Mouse (Mus musculus) kidney, embryonic 15.5 days (tissue): ENCODE measurements around the gene Slc25a39. TPM values are rescaled to one million over a fixed set of nuclear protein-coding genes. Genes with fewer than 3 reads are reported as not detected.

Experiments used
- ATAC-seq: fragments of 200-750 bp; cut with Nextera tagmentation; replicated peaks from 2 replicates; pipeline ENCODE4 v1.8.0; 2017; ENCODE audit warnings: moderate TSS enrichment; ENCODE audit not compliant: low FRiP score
- H3K27ac ChIP-seq: fragments of 300-500 bp; sonication (generic); 2 replicates; pipeline ENCODE4 v1.5.1; 2015; ENCODE audit warnings: mild to moderate bottlenecking, inconsistent platforms
- H3K27me3 ChIP-seq: fragments of 300-500 bp; sonication (generic); 2 replicates; pipeline ENCODE4 v1.6.1; 2015; ENCODE audit warnings: inconsistent platforms
- H3K36me3 ChIP-seq: fragments of 300-500 bp; sonication (generic); 2 replicates; pipeline ENCODE4 v1.6.1; 2015; ENCODE audit warnings: inconsistent platforms
- H3K4me1 ChIP-seq: fragments of 300-500 bp; sonication (generic); 2 replicates; pipeline ENCODE4 v1.6.1; 2015; ENCODE audit warnings: inconsistent platforms
- H3K4me2 ChIP-seq: fragments of 300-500 bp; sonication (generic); 2 replicates; pipeline ENCODE4 v1.6.1; 2015; ENCODE audit warnings: moderate library complexity, mild to moderate bottlenecking, inconsistent platforms
- H3K4me3 ChIP-seq: fragments of 300-500 bp; sonication (generic); replicated peaks from 2 replicates; pipeline ENCODE4 v1.5.1; 2015; ENCODE audit warnings: mild to moderate bottlenecking, inconsistent platforms
- H3K9ac ChIP-seq: fragments of 300-500 bp; sonication (generic); 2 replicates; pipeline ENCODE4 v1.6.1; 2015; ENCODE audit warnings: mild to moderate bottlenecking, inconsistent platforms
- H3K9me3 ChIP-seq: fragments of 300-500 bp; sonication (generic); replicated peaks from 2 replicates; pipeline ENCODE4 v1.6.1; 2016; ENCODE audit warnings: inconsistent platforms
- WGBS: fragments of 180-500 bp; shearing (Covaris S2); methylation state at CpG from one replicate; pipeline ENCODE4 v1.1.7; 2015; ENCODE audit warnings: mixed read lengths; 5-methylcytosine and 5-hydroxymethylcytosine counted together
- polyA plus RNA-seq: library from polyadenylated mRNA; unstranded; fragments of >200 nt; fragmentation: Nextera tagmentation; extraction: Ambion mirVana; gene quantifications from 2 replicates; pipeline ENCODE4 v1.2.1, GENCODE M21; 2015

Slc25a39 gene
- polyA plus RNA-seq, 1 experiment from 2014 or later = 298 TPM

GRCm38 (mm10) chr11:102444321-102444720 is 36.6 kb upstream of the Slc25a39 start:
- Histone ChIP-seq H3K27ac (no peak overlapping the region), H3K27me3 (0 out of 2 replicates have a peak, but pooled peaks cover under 1% of the 10 kb centered on the region), H3K9me3 (no peaks in the 10 kb centered on the region), H3K9ac (no peak overlapping the region), H3K4me2 (no peak overlapping the region; the same call in 1 of the 2 replicates), H3K4me1 (peaks cover 57% of the 10 kb centered on the region), H3K36me3 (peaks cover 44% of the 10 kb centered on the region), H3K4me3 (no peak overlapping the region)
- 82% methylated on average over 3 of the region's 3 CpGs for WGBS
- ATAC-seq = no peak

- H3K27me3 ChIP-seq = 0 out of 2 replicates have a peak, but pooled peaks cover 3% of the 10 kb centered on the region
- WGBS = 73% methylated on average over 12 of the region's 12 CpGs
- ATAC-seq = no peak
Measured at GRCm38 (mm10) chr11:102443740-102444139, 36.0 kb upstream of the Slc25a39 start.

GRCm38 (mm10) chr11:102442089-102442488 is 34.3 kb upstream of the Slc25a39 start:
- no peak for ATAC-seq

More at GRCm38 (mm10) chr11:102443740-102444139, 36.0 kb upstream of the Slc25a39 start:
- H3K4me2 ChIP-seq = no peak overlapping the region
- no peak overlapping the region for H3K27ac ChIP-seq
- H3K9ac ChIP-seq = no peak overlapping the region
- H3K36me3 ChIP-seq = peaks cover 50% of the 10 kb centered on the region
- no peak overlapping the region for H3K4me3 ChIP-seq
- H3K9me3 ChIP-seq = no peaks in the 10 kb centered on the region
- peaks cover 54% of the 10 kb centered on the region for H3K4me1 ChIP-seq

GRCm38 (mm10) chr11:102441434-102441833 is 33.7 kb upstream of the Slc25a39 start:
- Histone ChIP-seq H3K27me3 (0 out of 2 replicates have a peak, but pooled peaks cover 3% of the 10 kb centered on the region), H3K36me3 (peaks cover 68% of the 10 kb centered on the region), H3K4me2 (no peak overlapping the region), H3K9ac (no peak overlapping the region), H3K4me1 (peaks cover 56% of the 10 kb centered on the region), H3K4me3 (no peak overlapping the region), H3K9me3 (no peaks in the 10 kb centered on the region), H3K27ac (no peak overlapping the region)
- WGBS = 88% methylated on average over 3 of the region's 3 CpGs
- ATAC-seq = no peak

More at GRCm38 (mm10) chr11:102442089-102442488, 34.3 kb upstream of the Slc25a39 start:
- Histone ChIP-seq H3K4me2 (no peak overlapping the region), H3K27ac (no peak overlapping the region), H3K27me3 (0 out of 2 replicates have a peak, but pooled peaks cover 3% of the 10 kb centered on the region), H3K36me3 (peaks cover 64% of the 10 kb centered on the region), H3K9ac (no peak overlapping the region), H3K4me1 (peaks cover 58% of the 10 kb centered on the region), H3K9me3 (no peaks in the 10 kb centered on the region), H3K4me3 (no peak overlapping the region)
- 87% methylated on average over 6 of the region's 6 CpGs for WGBS

GRCm38 (mm10) chr11:102440255-102440654 is 32.5 kb upstream of the Slc25a39 start:
- 86% methylated on average over 8 of the region's 8 CpGs for WGBS
- no peak overlapping the region for H3K4me3 ChIP-seq
- no peak overlapping the region for H3K27ac ChIP-seq
- H3K27me3 ChIP-seq = 0 out of 2 replicates have a peak, but pooled peaks cover 3% of the 10 kb centered on the region
- peaks cover 49% of the 10 kb centered on the region for H3K4me1 ChIP-seq
- peaks cover 80% of the 10 kb centered on the region for H3K36me3 ChIP-seq
- no peak for ATAC-seq
- H3K4me2 ChIP-seq = no peak overlapping the region
- no peak overlapping the region for H3K9ac ChIP-seq
- no peaks in the 10 kb centered on the region for H3K9me3 ChIP-seq

- WGBS = 82% methylated on average over 14 of the region's 14 CpGs
- Histone ChIP-seq H3K4me1 (peaks cover 40% of the 10 kb centered on the region), H3K4me3 (no peak overlapping the region), H3K9me3 (no peaks in the 10 kb centered on the region), H3K4me2 (no peak overlapping the region), H3K27me3 (0 out of 2 replicates have a peak, but pooled peaks cover 3% of the 10 kb centered on the region), H3K27ac (no peak overlapping the region), H3K36me3 (peaks cover 87% of the 10 kb centered on the region), H3K9ac (no peak overlapping the region)
- no peak for ATAC-seq
Measured at GRCm38 (mm10) chr11:102439093-102440082, 31.6 kb upstream of the Slc25a39 start.

GRCm38 (mm10) chr11:102438212-102439092 is 30.7 kb upstream of the Slc25a39 start:
- Histone ChIP-seq H3K27me3 (0 out of 2 replicates have a peak, but pooled peaks cover 3% of the 10 kb centered on the region), H3K27ac (peak overlapping the region; percentile 48; the same call in 1 of the 2 replicates), H3K9me3 (no peaks in the 10 kb centered on the region), H3K36me3 (peaks cover 89% of the 10 kb centered on the region), H3K9ac (peak overlapping the region; percentile 53), H3K4me3 (peak overlapping the region; percentile 44), H3K4me1 (peaks cover 32% of the 10 kb centered on the region), H3K4me2 (peak overlapping the region; percentile 91)
- WGBS = 13% methylated on average over 77 of the region's 77 CpGs
- ATAC-seq = peak; percentile 24; the same call in 1 of the 2 replicates

GRCm38 (mm10) chr11:102437120-102438061 is 29.6 kb upstream of the Slc25a39 start:
- Histone ChIP-seq H3K4me1 (peaks cover 38% of the 10 kb centered on the region), H3K36me3 (peaks cover 83% of the 10 kb centered on the region), H3K4me2 (peak overlapping the region; percentile 91), H3K4me3 (peak overlapping the region; percentile 44), H3K27ac (peak overlapping the region; percentile 48), H3K27me3 (0 out of 2 replicates have a peak, but pooled peaks cover 3% of the 10 kb centered on the region), H3K9ac (peak overlapping the region; percentile 53), H3K9me3 (no peaks in the 10 kb centered on the region)
- ATAC-seq = peak; percentile 24
- 13% methylated on average over 84 of the region's 87 CpGs for WGBS

GRCm38 (mm10) chr11:102436471-102436790 is 28.7 kb upstream of the Slc25a39 start:
- Histone ChIP-seq H3K9ac (no peak overlapping the region), H3K36me3 (peaks cover 74% of the 10 kb centered on the region), H3K27me3 (0 out of 2 replicates have a peak, but pooled peaks cover 3% of the 10 kb centered on the region), H3K27ac (no peak overlapping the region), H3K4me3 (no peak overlapping the region), H3K4me2 (no peak overlapping the region), H3K4me1 (peaks cover 46% of the 10 kb centered on the region), H3K9me3 (no peaks in the 10 kb centered on the region)
- 85% methylated on average over 10 of the region's 10 CpGs for WGBS
- ATAC-seq = no peak

GRCm38 (mm10) chr11:102435754-102436470 is 28.2 kb upstream of the Slc25a39 start:
- Histone ChIP-seq H3K27ac (no peak overlapping the region), H3K4me1 (peaks cover 48% of the 10 kb centered on the region), H3K9me3 (no peaks in the 10 kb centered on the region), H3K4me2 (no peak overlapping the region), H3K36me3 (peaks cover 69% of the 10 kb centered on the region), H3K9ac (no peak overlapping the region), H3K27me3 (0 out of 2 replicates have a peak, but pooled peaks cover 3% of the 10 kb centered on the region), H3K4me3 (no peak overlapping the region)
- 88% methylated on average over 18 of the region's 18 CpGs for WGBS
- no peak for ATAC-seq
